Mouse (Mus musculus) urinary bladder, adult 2 months (tissue): ENCODE measurements around the gene S100a7a. TPM values are rescaled to one million over a fixed set of nuclear protein-coding genes. Genes with fewer than 3 reads are reported as not detected.

Source experiments
- polyA plus RNA-seq: library from polyadenylated mRNA; depleted of rRNA; stranded (reverse); fragments of >200 nt; gene quantifications from 2 replicates; pipeline ENCODE4 v1.2.3, GENCODE M21; 2012; rRNA removed

The S100a7a gene
- polyA plus RNA-seq, 1 experiment: 6.6 TPM

Other genes with a start within 250 kb of the S100a7a start
- 24.8 and 26.4 TPM in 2 replicates for gene Ints3, start 220.4 kb upstream of the S100a7a start, polyA plus RNA-seq
- 25.3 and 26.4 TPM in 2 replicates for gene Npr1, start 188.2 kb upstream of the S100a7a start, polyA plus RNA-seq
- 44.4 and 48.2 TPM in 2 replicates for gene Ilf2, start 177.9 kb upstream of the S100a7a start, polyA plus RNA-seq
- 88.2 and 107 TPM in 2 replicates for gene Snapin, start 163.0 kb upstream of the S100a7a start, polyA plus RNA-seq
- 98.1 and 103 TPM in 2 replicates for gene Chtop, start 144.5 kb upstream of the S100a7a start, polyA plus RNA-seq
- 592 and 865 TPM in 2 replicates for gene S100a1, start 139.6 kb upstream of the S100a7a start, polyA plus RNA-seq
- gene S100a13, start 139.6 kb upstream of the S100a7a start, polyA plus RNA-seq: 86.1 and 86.3 TPM in 2 replicates
- gene S100a14, start 127.2 kb upstream of the S100a7a start, polyA plus RNA-seq: 70.1 and 94.3 TPM in 2 replicates
- gene S100a16, start 116.8 kb upstream of the S100a7a start, polyA plus RNA-seq: 151 and 159 TPM in 2 replicates
- gene S100a3, start 93.4 kb upstream of the S100a7a start, polyA plus RNA-seq: 3.3 and 4.7 TPM in 2 replicates
- not detected in 2 replicates for gene S100a2, start 63.8 kb upstream of the S100a7a start, polyA plus RNA-seq
- 0.41 and 0.81 TPM in 2 replicates for gene Gm42674, start 52.1 kb upstream of the S100a7a start, polyA plus RNA-seq
- gene S100a4, start 50.2 kb upstream of the S100a7a start, polyA plus RNA-seq: 263 and 329 TPM in 2 replicates
- 9.8 and 10.2 TPM in 2 replicates for gene S100a5, start 45.5 kb upstream of the S100a7a start, polyA plus RNA-seq
- gene S100a6, start 41.1 kb upstream of the S100a7a start, polyA plus RNA-seq: 3,944 and 6,594 TPM in 2 replicates
- 0.45 and 1.0 TPM in 2 replicates for gene S100a8, start 15.0 kb downstream of the S100a7a start, polyA plus RNA-seq
- gene S100a9, start 41.7 kb downstream of the S100a7a start, polyA plus RNA-seq: 0.15 and 0.71 TPM in 2 replicates
- 0.03 TPM in 1 of 2 replicates, not detected in the other for gene Pglyrp4, start 72.9 kb downstream of the S100a7a start, polyA plus RNA-seq
- gene Gm5849, start 123.9 kb downstream of the S100a7a start, polyA plus RNA-seq: not detected in 2 replicates